Mouse (Mus musculus): ENCODE data around the gene Gins1.

DNA sequence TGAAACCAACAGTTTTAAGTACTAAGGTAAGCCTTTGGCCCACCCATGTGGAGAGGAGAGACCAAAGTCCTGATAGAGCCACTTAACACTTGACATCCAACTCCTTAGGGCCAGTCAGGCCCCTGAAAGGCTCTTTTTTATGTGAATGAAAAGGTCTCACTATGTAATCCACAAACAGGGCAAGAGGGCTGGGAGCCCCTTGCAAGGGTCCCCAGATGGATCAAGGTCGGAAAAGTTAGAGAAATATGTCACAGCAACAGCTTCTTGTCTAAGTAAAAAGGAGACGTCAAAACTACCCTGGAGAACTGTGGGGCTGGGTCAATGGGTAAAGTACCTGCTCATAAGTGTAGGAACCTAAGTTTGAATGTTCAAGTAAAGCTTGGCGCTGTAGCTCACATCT lies 59.4 kb downstream of the Gins1 start:
- TF ChIP-seq CTCF (IDR thresholded peaks at IDR 0.05; ENCODE audit: borderline replicate concordance, extremely low read depth, insufficient read depth, insufficient read length) = no peak
- TF ChIP-seq POLR2A (IDR thresholded peaks at IDR 0.05; ENCODE audit: borderline replicate concordance, extremely low read depth, insufficient read depth, insufficient read length, poor library complexity, severe bottlenecking) = no peak
